Mouse (Mus musculus) MEL (cell line): ENCODE measurements at regions not wholly inside any gene's neighbourhood (a gene's known extent, or its start where the extent isn't known, plus 50 kb on each side); places are given as distances from the start of the nearest gene placed in this dataset.

Experiments
- DNase-seq: peaks from one replicate; pipeline ENCODE4 v3.0.0; 2011; ENCODE audit warnings: low read depth, low spot score
- H3K27ac ChIP-seq: 2 replicates; pipeline ENCODE4 v1.5.1; 2012; ENCODE audit warnings: low read depth, mild to moderate bottlenecking, control low read depth, low read length, moderate library complexity; ENCODE audit not compliant: control insufficient read depth
- H3K27me3 ChIP-seq, 2 experiments: fragments of 150-350 bp in 1 of 2; sonication (generic) in 1 of 2; 2 replicates each; pipeline ENCODE4 v1.6.1; 2012; ENCODE audit warnings: low read length in 2 of 2, mild to moderate bottlenecking in 2 of 2, improper control_type of control experiment in 1 of 2, moderate library complexity in 1 of 2; ENCODE audit not compliant: insufficient read depth in 2 of 2, control insufficient read depth in 1 of 2
- H3K36me3 ChIP-seq, 2 experiments: 2 replicates each; pipeline ENCODE4 v1.6.1; 2012 to 2014; ENCODE audit warnings: low read length in 2 of 2, improper control_type of control experiment in 1 of 2, inconsistent platforms in 1 of 2, mild to moderate bottlenecking in 1 of 2; ENCODE audit not compliant: insufficient read depth in 2 of 2, control insufficient read depth in 1 of 2
- H3K4me1 ChIP-seq, 2 experiments: fragments of 150-350 bp in 1 of 2; sonication (generic) in 1 of 2; 2 replicates each; pipeline ENCODE4 v1.6.1; 2012; ENCODE audit warnings: low read length in 2 of 2, improper control_type of control experiment in 1 of 2, mild to moderate bottlenecking in 1 of 2; ENCODE audit not compliant: insufficient read depth in 2 of 2, control insufficient read depth in 1 of 2
- H3K4me3 ChIP-seq, 2 experiments: fragments of 150-350 bp in 1 of 2; sonication (generic) in 1 of 2; 2 replicates each; pipeline ENCODE4 v1.5.1; 2012; ENCODE audit warnings: low read depth in 2 of 2, low read length in 2 of 2, mild to moderate bottlenecking in 2 of 2, moderate library complexity in 2 of 2, control low read depth in 1 of 2, improper control_type of control experiment in 1 of 2; ENCODE audit not compliant: control insufficient read depth in 1 of 2, insufficient read depth in 1 of 2
- H3K79me2 ChIP-seq: 2 replicates; pipeline ENCODE4 v1.6.1; 2012; ENCODE audit warnings: mild to moderate bottlenecking, low read length, moderate library complexity; ENCODE audit not compliant: control insufficient read depth, poor library complexity, insufficient read depth
- H3K9ac ChIP-seq: 2 replicates; pipeline ENCODE4 v1.6.1; 2012; ENCODE audit warnings: low read depth, mild to moderate bottlenecking, control low read depth, low read length, moderate library complexity; ENCODE audit not compliant: control insufficient read depth, poor library complexity, severe bottlenecking
- H3K9me3 ChIP-seq: fragments of 150-350 bp; sonication (generic); replicated peaks from 2 replicates; pipeline ENCODE4 v1.6.1; 2012; ENCODE audit warnings: mild to moderate bottlenecking, low read length, improper control_type of control experiment, moderate library complexity; ENCODE audit not compliant: insufficient read depth
- CHD2 ChIP-seq: IDR thresholded peaks from 2 replicates; pipeline ENCODE4 v1.6.1; 2011; ENCODE audit warnings: low read length, improper control_type of control experiment
- CTCF ChIP-seq, 3 experiments: IDR thresholded peaks in 2 of 3; conservative IDR thresholded peaks in 1 of 3; 2 replicates each; pipeline ENCODE4 v1.5.1; 2011 to 2012; ENCODE audit warnings: low read length in 3 of 3, low read depth in 2 of 3, mild to moderate bottlenecking in 2 of 3, improper control_type of control experiment in 1 of 3, inconsistent platforms in 1 of 3, mixed read lengths in 1 of 3, moderate library complexity in 1 of 3; ENCODE audit not compliant: control insufficient read depth in 1 of 3, insufficient read depth in 1 of 3, poor library complexity in 1 of 3, severe bottlenecking in 1 of 3
- E2F4 ChIP-seq: IDR thresholded peaks from 2 replicates; pipeline ENCODE4 v1.6.1; 2011; ENCODE audit warnings: low read depth, low read length, improper control_type of control experiment, borderline replicate concordance
- ELF1 ChIP-seq: IDR thresholded peaks from 2 replicates; pipeline ENCODE4 v1.6.1; 2014; ENCODE audit warnings: low read depth, mild to moderate bottlenecking, inconsistent platforms, low read length, improper control_type of control experiment, moderate library complexity
- EP300 ChIP-seq, 2 experiments: IDR thresholded peaks; 2 replicates each; pipeline ENCODE4 v1.6.1; 2011; ENCODE audit warnings: improper control_type of control experiment in 2 of 2, low read length in 2 of 2, low read depth in 1 of 2, mild to moderate bottlenecking in 1 of 2
- MAFK ChIP-seq: IDR thresholded peaks from 2 replicates; pipeline ENCODE4 v1.6.1; 2011; ENCODE audit warnings: low read depth, mild to moderate bottlenecking, low read length, improper control_type of control experiment, borderline replicate concordance
- MEF2A ChIP-seq: IDR thresholded peaks from 2 replicates; pipeline ENCODE4 v1.6.1; 2014; ENCODE audit warnings: low read depth, mild to moderate bottlenecking, inconsistent platforms, low read length, improper control_type of control experiment; ENCODE audit not compliant: poor library complexity, insufficient replicate concordance, severe bottlenecking; ENCODE audit errors: extremely low read depth
- MXI1 ChIP-seq: IDR thresholded peaks from 2 replicates; pipeline ENCODE4 v1.6.1; 2011; ENCODE audit warnings: mild to moderate bottlenecking, low read depth, low read length, improper control_type of control experiment
- MYB ChIP-seq: IDR thresholded peaks from 2 replicates; pipeline ENCODE4 v1.6.1; 2011; ENCODE audit warnings: mild to moderate bottlenecking, low read depth, low read length, improper control_type of control experiment
- MYC ChIP-seq: IDR thresholded peaks from 2 replicates; pipeline ENCODE4 v1.6.1; 2011; ENCODE audit warnings: low read depth, mild to moderate bottlenecking, low read length, improper control_type of control experiment, moderate library complexity
- NELFE ChIP-seq: IDR thresholded peaks from 2 replicates; pipeline ENCODE4 v1.6.1; 2011; ENCODE audit warnings: low read depth, low read length, improper control_type of control experiment
- NRF1 ChIP-seq: IDR thresholded peaks from 2 replicates; pipeline ENCODE4 v1.6.1; 2014; ENCODE audit warnings: low read depth, mild to moderate bottlenecking, inconsistent platforms, low read length, improper control_type of control experiment, moderate library complexity; ENCODE audit not compliant: poor library complexity, insufficient read depth, severe bottlenecking
- POLR2A ChIP-seq, 2 experiments: IDR thresholded peaks; 2 replicates each; pipeline ENCODE4 v1.6.1; 2011 to 2012; ENCODE audit warnings: low read length in 2 of 2, mild to moderate bottlenecking in 2 of 2, control low read depth in 1 of 2, improper control_type of control experiment in 1 of 2, low read depth in 1 of 2, moderate library complexity in 1 of 2; ENCODE audit not compliant: control insufficient read depth in 1 of 2, insufficient read depth in 1 of 2, poor library complexity in 1 of 2
- RAD21 ChIP-seq: IDR thresholded peaks from 2 replicates; pipeline ENCODE4 v1.6.1; 2011; ENCODE audit warnings: mild to moderate bottlenecking, low read depth, low read length, improper control_type of control experiment
- SIN3A ChIP-seq: IDR thresholded peaks from 2 replicates; pipeline ENCODE4 v1.6.1; 2012; ENCODE audit warnings: low read length, improper control_type of control experiment, inconsistent platforms
- TAL1 ChIP-seq: IDR thresholded peaks from 2 replicates; pipeline ENCODE4 v1.6.1; 2012; ENCODE audit warnings: mild to moderate bottlenecking, inconsistent platforms, low read length, moderate library complexity, mixed read lengths
- TBP ChIP-seq: IDR thresholded peaks from 2 replicates; pipeline ENCODE4 v1.8.0; 2011; ENCODE audit warnings: low read depth, low read length, improper control_type of control experiment
- UBTF ChIP-seq: IDR thresholded peaks from 2 replicates; pipeline ENCODE4 v1.6.1; 2012; ENCODE audit warnings: low read depth, mild to moderate bottlenecking, inconsistent platforms, low read length, improper control_type of control experiment, moderate library complexity, borderline replicate concordance; ENCODE audit not compliant: insufficient read depth
- USF1 ChIP-seq: IDR thresholded peaks from 2 replicates; pipeline ENCODE4 v1.6.1; 2014; ENCODE audit warnings: low read depth, mild to moderate bottlenecking, inconsistent platforms, low read length, improper control_type of control experiment, moderate library complexity
- USF2 ChIP-seq, 2 experiments: IDR thresholded peaks; 2 replicates each; pipeline ENCODE4 v1.6.1; 2011 to 2012; ENCODE audit warnings: improper control_type of control experiment in 2 of 2, low read length in 2 of 2, borderline replicate concordance in 1 of 2, inconsistent platforms in 1 of 2, low read depth in 1 of 2, mild to moderate bottlenecking in 1 of 2; ENCODE audit not compliant: insufficient read depth in 1 of 2
- ZNF384 ChIP-seq: IDR thresholded peaks from 2 replicates; pipeline ENCODE4 v1.6.1; 2012; ENCODE audit warnings: low read depth, mild to moderate bottlenecking, inconsistent platforms, low read length, improper control_type of control experiment

DNA sequence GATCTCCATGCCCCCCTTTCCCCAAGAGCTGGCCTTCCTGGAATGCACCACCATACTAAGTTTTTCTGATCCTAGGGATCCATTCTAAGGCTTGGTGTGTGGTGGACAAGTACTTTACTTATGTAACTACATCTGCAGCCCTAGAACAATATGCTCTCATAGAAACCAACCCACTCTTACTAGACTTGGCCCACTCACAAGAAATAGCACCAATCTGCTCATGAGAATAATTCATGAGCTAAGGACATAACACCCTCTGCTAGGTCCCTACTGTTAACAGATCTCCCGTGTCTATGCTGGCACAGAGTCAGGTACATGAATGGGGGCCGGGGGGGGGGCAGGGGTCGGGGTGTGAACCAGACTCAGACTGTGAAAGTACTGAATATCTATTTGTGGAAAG lies 150.8 kb upstream of the Otx2 start (continued):
- TF ChIP-seq POLR2A (IDR thresholded peaks at IDR 0.05; ENCODE audit: control insufficient read depth in 1 of 2, insufficient read depth in 1 of 2, low read depth in 1 of 2, low read length in 2 of 2, poor library complexity in 1 of 2) (no peak), UBTF (no peak), USF1 (no peak)
- TF ChIP-seq, all 39 proteins: peak for 0

DNA sequence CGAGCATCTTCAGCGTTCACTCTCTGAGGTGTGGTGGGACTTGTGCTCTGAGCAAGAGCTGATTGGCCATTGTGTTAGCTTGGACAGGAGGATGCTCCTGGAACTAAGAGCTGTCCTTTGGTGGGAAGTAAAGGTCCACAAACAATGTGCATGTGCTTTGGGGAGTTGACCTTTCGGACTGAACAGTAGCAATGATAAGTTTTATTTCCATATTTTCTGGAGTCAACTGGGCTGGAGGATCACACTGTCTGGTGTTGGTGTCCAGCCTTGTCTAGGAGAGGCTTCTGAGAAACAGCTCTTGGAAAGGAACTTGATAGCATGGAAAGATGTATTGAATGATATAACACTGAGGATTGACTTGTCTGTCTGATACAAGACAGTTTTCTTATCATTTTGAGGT lies 142.3 kb upstream of the Otx2 start:
- H3K36me3 ChIP-seq: no peaks in the 10 kb centered on the region
- no peak overlapping the region for H3K9ac ChIP-seq
- no peak overlapping the region for H3K27ac ChIP-seq
- no peak overlapping the region for H3K4me3 ChIP-seq
- no peaks in the 10 kb centered on the region for H3K4me1 ChIP-seq
- no peak for DNase-seq
- no peaks in the 10 kb centered on the region for H3K9me3 ChIP-seq
- H3K27me3 ChIP-seq: peaks cover 0 to 1% of the 10 kb centered on the region in 2 experiments; a peak in 3 of 4 replicates
- TF ChIP-seq UBTF (no peak), EP300 (IDR thresholded peaks at IDR 0.05; ENCODE audit: low read depth in 1 of 2, low read length in 2 of 2) (no peak), MYB (no peak), MEF2A (no peak), CHD2 (no peak), MYC (no peak), ZNF384 (no peak), ELF1 (no peak), NRF1 (no peak), MXI1 (no peak), NELFE (no peak), TBP (no peak), MAFK (no peak), TAL1 (no peak), CTCF (IDR thresholded peaks at IDR 0.05 in 2 of 3, conservative IDR thresholded peaks at IDR 0.05 in 1 of 3; ENCODE audit: control insufficient read depth in 1 of 3, insufficient read depth in 1 of 3, low read depth in 2 of 3, low read length in 3 of 3, poor library complexity in 1 of 3, severe bottlenecking in 1 of 3) (no peak)
- H3K79me2 ChIP-seq: no peaks in the 10 kb centered on the region

DNA sequence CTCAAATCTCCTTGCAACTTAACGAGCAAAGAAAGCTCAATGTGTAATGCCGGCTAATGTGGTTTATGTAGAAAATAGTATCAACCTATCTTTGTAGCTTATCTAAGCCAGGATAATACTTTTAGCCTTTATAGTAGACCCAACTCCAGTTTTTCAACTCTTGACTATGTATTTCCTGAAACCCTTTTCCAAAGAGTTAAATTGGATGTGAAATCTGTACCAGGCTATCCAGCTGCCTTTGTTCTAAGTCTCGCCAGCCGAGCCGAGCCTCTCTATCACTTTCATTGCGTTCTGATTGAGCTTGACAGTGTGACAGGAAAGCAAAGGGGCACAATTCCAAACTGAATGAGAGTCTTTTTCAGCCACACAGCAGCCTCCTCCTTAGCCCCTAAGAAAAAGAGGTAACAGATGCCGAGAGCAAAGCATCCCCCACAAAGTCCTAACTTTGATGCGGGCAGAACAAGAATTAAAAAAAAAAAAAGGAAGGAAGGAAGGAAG lies 141.7 kb upstream of the Otx2 start:
- Histone ChIP-seq H3K79me2 (no peaks in the 10 kb centered on the region), H3K4me3 (no peak overlapping the region), H3K9me3 (no peaks in the 10 kb centered on the region), H3K36me3 (no peaks in the 10 kb centered on the region), H3K27ac (no peak overlapping the region), H3K4me1 (no peaks in the 10 kb centered on the region), H3K27me3 (peaks cover 0 to 1% of the 10 kb centered on the region in 2 experiments; a peak in 3 of 4 replicates), H3K9ac (no peak overlapping the region)
- no peak for TF ChIP-seq USF2 (IDR thresholded peaks at IDR 0.05; ENCODE audit: borderline replicate concordance in 1 of 2, insufficient read depth in 1 of 2, low read depth in 1 of 2, low read length in 2 of 2)
- no peak for TF ChIP-seq ELF1
- no peak for TF ChIP-seq POLR2A (IDR thresholded peaks at IDR 0.05; ENCODE audit: control insufficient read depth in 1 of 2, insufficient read depth in 1 of 2, low read depth in 1 of 2, low read length in 2 of 2, poor library complexity in 1 of 2)
- TF ChIP-seq CHD2: no peak
- TF ChIP-seq MAFK: no peak
- no peak for TF ChIP-seq MYC
- TF ChIP-seq E2F4: no peak
- no peak for TF ChIP-seq SIN3A
- TF ChIP-seq RAD21: no peak
- no peak for DNase-seq
